Mouse (Mus musculus) intestine, postnatal 0 days (tissue): ENCODE measurements around the gene Ap1b1. TPM values are rescaled to one million over a fixed set of nuclear protein-coding genes. Genes with fewer than 3 reads are reported as not detected.

Experiments
- ATAC-seq: fragments of 200-750 bp; cut with Nextera tagmentation; 2 replicates; pipeline ENCODE4 v1.8.0; 2017; ENCODE audit warnings: mild to moderate bottlenecking, moderate TSS enrichment, moderate library complexity
- H3K27ac ChIP-seq: fragments of 300-500 bp; sonication (generic); 2 replicates; pipeline ENCODE4 v1.5.1; 2014; ENCODE audit warnings: mild to moderate bottlenecking, low read depth, low read length, moderate library complexity
- H3K27me3 ChIP-seq: fragments of 300-500 bp; sonication (generic); replicated peaks from 2 replicates; pipeline ENCODE4 v1.6.1; 2014; ENCODE audit warnings: low read length, mixed read lengths; ENCODE audit not compliant: control insufficient read depth, insufficient read depth
- H3K36me3 ChIP-seq: fragments of 300-500 bp; sonication (generic); 2 replicates; pipeline ENCODE4 v1.6.1; 2014; ENCODE audit warnings: mild to moderate bottlenecking, moderate library complexity; ENCODE audit not compliant: control insufficient read depth, insufficient read depth
- H3K4me1 ChIP-seq: fragments of 300-500 bp; sonication (generic); replicated peaks from 2 replicates; pipeline ENCODE4 v1.6.1; 2014; ENCODE audit warnings: antibody characterized with exemption, low read length, mixed read lengths; ENCODE audit not compliant: control insufficient read depth, insufficient read depth
- H3K4me2 ChIP-seq: fragments of 300-500 bp; sonication (generic); replicated peaks from 2 replicates; pipeline ENCODE4 v1.6.1; 2014; ENCODE audit warnings: low read depth, mild to moderate bottlenecking, moderate library complexity
- H3K4me3 ChIP-seq: fragments of 300-500 bp; sonication (generic); 2 replicates; pipeline ENCODE4 v1.5.1; 2014; ENCODE audit warnings: low read depth, low read length
- H3K9ac ChIP-seq: fragments of 300-500 bp; sonication (generic); 2 replicates; pipeline ENCODE4 v1.6.1; 2014; ENCODE audit warnings: mild to moderate bottlenecking, low read depth, low read length
- H3K9me3 ChIP-seq: fragments of 300-500 bp; sonication (generic); 2 replicates; pipeline ENCODE4 v1.6.1; 2016; ENCODE audit warnings: mixed run types; ENCODE audit not compliant: control insufficient read depth
- CTCF ChIP-seq: sonication (generic); IDR thresholded peaks from 2 replicates; pipeline ENCODE4 v1.5.1; 2016; ENCODE audit warnings: low read depth, mild to moderate bottlenecking, control low read depth, antibody characterized with exemption, moderate library complexity
- WGBS: fragments of 180-500 bp; shearing (Covaris S2); extraction: QIAGEN DNeasy Blood & Tissue Kit; methylation state at CpG from one replicate; pipeline ENCODE4 v1.1.7; 2014; 5-methylcytosine and 5-hydroxymethylcytosine counted together
- polyA plus RNA-seq: library from polyadenylated mRNA; unstranded; fragments of >200 nt; fragmentation: Nextera tagmentation; extraction: Ambion mirVana; gene quantifications from 2 replicates; pipeline ENCODE4 v1.2.1, GENCODE M21; 2015

Ap1b1 gene
- polyA plus RNA-seq: 60.3 and 60.4 TPM in 2 replicates

DNA sequence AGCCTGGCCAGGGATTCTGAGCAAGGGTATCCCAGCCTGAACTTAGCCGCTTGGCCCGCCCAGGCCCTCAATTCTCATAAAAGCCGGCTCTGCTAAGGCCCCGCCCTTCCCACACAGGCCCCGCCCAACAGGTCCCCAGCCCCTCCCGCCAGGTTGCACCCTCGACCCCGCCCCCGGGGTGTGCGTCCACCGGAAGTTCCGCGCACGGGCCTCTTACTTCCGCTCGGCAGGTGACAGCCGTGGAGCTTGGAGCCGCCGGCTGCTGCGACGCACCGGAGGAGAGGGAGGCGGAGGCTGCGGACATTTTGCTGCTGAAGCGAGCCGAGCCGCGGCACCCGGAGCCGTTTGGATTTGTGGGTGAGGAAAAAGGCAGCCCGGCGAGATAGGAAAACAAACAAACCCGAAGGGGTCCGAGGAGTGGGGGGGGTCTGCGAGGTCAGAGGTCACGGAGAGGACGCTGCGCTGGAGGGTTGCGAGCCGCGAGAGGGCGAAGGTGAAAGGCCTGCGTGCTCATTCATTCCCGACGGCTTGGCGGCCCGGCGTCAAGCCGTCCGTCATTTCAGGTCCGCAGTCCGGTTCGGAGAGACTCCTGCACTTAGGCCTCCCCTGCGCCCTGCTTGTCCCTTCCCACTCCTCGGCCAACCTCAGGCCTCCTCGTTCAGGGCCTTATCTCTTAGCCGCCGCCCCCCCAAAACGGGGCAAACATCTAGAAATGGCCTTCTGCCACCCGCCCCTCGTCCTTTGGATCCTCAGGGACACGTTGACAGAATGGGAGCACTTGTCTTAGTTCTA, at the start of gene Ap1b1:
Gene Ap1b1 (plus strand): TSS at position 130 of the 792 bp plus-strand sequence.
- Histone ChIP-seq H3K4me2 (peak within 1 kb of the TSS; percentile 90), H3K4me1 (0 out of 2 replicates have a peak, but pooled peaks cover 7% of the 10 kb centered on the region), H3K4me3 (peak within 1 kb of the TSS; percentile 67), H3K36me3 (peaks cover 3% of the 10 kb centered on the region; the same call in 1 of the 2 replicates), H3K9me3 (no peaks in the 10 kb centered on the region), H3K27ac (peak within 1 kb of the TSS; percentile 80), H3K9ac (peak within 1 kb of the TSS; percentile 73), H3K27me3 (no peaks in the 10 kb centered on the region)
- under 1% methylated on average over 61 of the region's 62 CpGs for WGBS
- no peak for TF ChIP-seq CTCF
- ATAC-seq: peak; percentile 95

GRCm38 (mm10) chr11:4946530-4946929, 40.1 kb upstream of the Ap1b1 start:
- no peak overlapping the region for H3K9ac ChIP-seq
- H3K4me1 ChIP-seq: 0 out of 2 replicates have a peak, but pooled peaks cover 3% of the 10 kb centered on the region
- H3K9me3 ChIP-seq: no peaks in the 10 kb centered on the region
- WGBS: 49% methylated on average over 13 of the region's 13 CpGs
- no peaks in the 10 kb centered on the region for H3K36me3 ChIP-seq
- H3K4me2 ChIP-seq: peak overlapping the region; percentile 74
- no peak for TF ChIP-seq CTCF
- peak overlapping the region; percentile 45 for H3K4me3 ChIP-seq
- peaks cover 56% of the 10 kb centered on the region for H3K27me3 ChIP-seq
- ATAC-seq: no peak
- H3K27ac ChIP-seq: no peak overlapping the region

DNA sequence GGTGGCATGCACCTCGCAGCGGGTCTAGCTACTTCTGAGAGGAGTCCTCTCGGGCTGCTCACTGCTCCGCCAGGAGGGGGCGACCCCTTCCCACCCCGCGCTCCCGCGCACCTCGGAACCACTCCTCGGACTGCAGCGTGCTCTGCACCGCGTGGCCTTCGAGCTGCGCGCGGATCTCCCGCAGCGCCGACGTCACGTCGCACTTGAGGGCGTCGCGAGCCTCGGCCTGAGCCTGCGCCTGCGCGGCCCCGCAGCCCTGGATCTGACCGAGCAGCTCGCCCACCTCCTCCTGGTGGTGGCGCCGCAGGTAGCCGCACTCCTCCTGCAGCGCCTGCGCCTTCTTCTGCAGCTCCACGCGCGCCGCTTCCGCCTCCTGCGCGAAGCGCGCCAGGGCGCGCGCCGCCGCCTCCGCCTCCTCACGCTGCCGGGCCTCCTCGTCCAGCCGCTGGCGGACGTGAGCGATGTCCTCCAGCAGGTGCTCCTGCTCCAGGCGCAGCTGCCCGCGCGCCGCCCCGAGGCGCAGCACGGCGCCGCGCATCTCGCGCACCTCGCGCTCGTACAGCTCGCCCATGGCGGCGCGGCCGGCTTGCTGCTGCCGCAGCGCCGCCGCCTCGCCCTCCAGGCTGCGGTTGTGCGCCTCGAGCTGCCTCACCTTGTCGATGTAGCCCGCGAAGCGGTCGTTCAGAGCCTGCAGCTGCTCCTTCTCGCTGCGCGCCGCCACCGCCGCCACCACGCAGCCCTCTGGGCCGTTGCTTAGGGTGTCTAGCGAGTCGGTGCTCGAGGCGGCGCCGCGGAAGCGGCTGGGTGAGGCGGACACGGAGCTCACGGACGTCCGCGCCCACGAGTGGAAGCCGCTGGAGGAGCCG, 39.4 kb upstream of the Ap1b1 start:
- 0 out of 2 replicates have a peak, but pooled peaks cover 3% of the 10 kb centered on the region for H3K4me1 ChIP-seq
- WGBS: under 1% methylated on average over 120 of the region's 120 CpGs
- H3K36me3 ChIP-seq: no peaks in the 10 kb centered on the region
- H3K9me3 ChIP-seq: no peaks in the 10 kb centered on the region
- no peak overlapping the region for H3K27ac ChIP-seq
- peak overlapping the region; percentile 45 for H3K4me3 ChIP-seq
- TF ChIP-seq CTCF: peak; percentile 55
- peak overlapping the region; percentile 74 for H3K4me2 ChIP-seq
- no peak overlapping the region for H3K9ac ChIP-seq
- peaks cover 56% of the 10 kb centered on the region for H3K27me3 ChIP-seq
- peak; percentile 74 for ATAC-seq

DNA sequence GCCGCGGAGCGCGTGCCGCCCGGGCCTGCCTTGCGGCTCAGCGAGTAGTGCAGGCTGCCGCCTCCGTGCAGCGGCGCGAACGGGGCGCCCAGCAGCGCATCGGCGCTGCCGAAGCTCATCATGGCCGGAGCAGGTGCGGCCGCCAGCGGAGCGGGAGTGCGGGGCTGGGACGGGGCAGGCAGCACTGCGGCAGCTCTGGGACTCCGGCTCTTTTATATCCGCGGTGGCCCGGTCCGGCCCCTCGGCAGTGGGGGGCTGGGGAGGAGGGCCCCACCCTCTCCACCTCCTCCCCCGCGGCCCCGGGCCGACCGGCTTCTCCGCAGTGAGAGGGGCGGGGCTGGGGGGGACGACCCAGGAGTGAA, 38.8 kb upstream of the Ap1b1 start, which contains the start of gene Nefh:
Gene Nefh (minus strand): TSS at position 252 of the 362 bp plus-strand sequence.
- H3K4me1 ChIP-seq: 0 out of 2 replicates have a peak, but pooled peaks cover 3% of the 10 kb centered on the region
- peak within 1 kb of the TSS; percentile 45 for H3K4me3 ChIP-seq
- no peak for ATAC-seq
- no peak within 1 kb of the TSS for H3K27ac ChIP-seq
- peak within 1 kb of the TSS; percentile 74 for H3K4me2 ChIP-seq
- H3K36me3 ChIP-seq: no peaks in the 10 kb centered on the region
- H3K9me3 ChIP-seq: no peaks in the 10 kb centered on the region
- no peak for TF ChIP-seq CTCF
- 2% methylated on average over 36 of the region's 41 CpGs for WGBS
- H3K9ac ChIP-seq: no peak within 1 kb of the TSS
- peaks cover 61% of the 10 kb centered on the region for H3K27me3 ChIP-seq

DNA sequence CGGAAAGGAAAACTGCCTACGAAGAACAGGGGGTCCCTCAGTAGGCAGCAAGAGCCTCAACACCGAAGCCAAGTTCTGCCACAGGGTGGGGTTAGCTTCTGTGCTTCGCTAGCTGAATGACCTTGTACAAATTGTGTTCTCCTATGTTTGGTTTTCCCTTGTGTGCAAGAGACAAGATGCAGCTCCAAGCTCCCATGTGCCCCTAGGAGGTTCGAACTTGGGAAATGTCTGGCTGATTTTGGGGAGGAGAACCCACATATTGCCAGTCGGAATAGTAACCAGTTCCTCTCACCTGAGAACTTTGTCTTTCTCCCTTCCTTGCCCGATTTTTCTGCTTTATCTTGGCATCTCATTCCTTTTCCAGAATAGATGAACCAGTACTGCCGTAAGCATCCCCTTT, 37.8 kb upstream of the Ap1b1 start:
- H3K9ac ChIP-seq: no peak overlapping the region
- 0 out of 2 replicates have a peak overlapping the region, but pooled peaks have one; percentile 6 for H3K4me2 ChIP-seq
- no peaks in the 10 kb centered on the region for H3K36me3 ChIP-seq
- TF ChIP-seq CTCF: no peak
- no peak overlapping the region for H3K27ac ChIP-seq
- 47% methylated on average over 8 of the region's 8 CpGs for WGBS
- H3K4me3 ChIP-seq: 0 out of 2 replicates have a peak overlapping the region, but pooled peaks have one; percentile 2
- ATAC-seq: no peak
- H3K9me3 ChIP-seq: no peaks in the 10 kb centered on the region
- H3K27me3 ChIP-seq: peaks cover 70% of the 10 kb centered on the region
- H3K4me1 ChIP-seq: 0 out of 2 replicates have a peak, but pooled peaks cover 3% of the 10 kb centered on the region
